Mouse (Mus musculus) bone marrow macrophage, adult 2 months (primary cell): ENCODE data around the gene Xrra1.

Experiments
- CTCF ChIP-seq: IDR thresholded peaks from 2 replicates; pipeline ENCODE4 v1.5.1; 2012; ENCODE audit warnings: low read depth, mild to moderate bottlenecking, low read length, moderate library complexity
- POLR2A ChIP-seq: IDR thresholded peaks from 2 replicates; pipeline ENCODE4 v1.6.1; 2012; ENCODE audit warnings: mild to moderate bottlenecking, low read depth, low read length, borderline replicate concordance

DNA sequence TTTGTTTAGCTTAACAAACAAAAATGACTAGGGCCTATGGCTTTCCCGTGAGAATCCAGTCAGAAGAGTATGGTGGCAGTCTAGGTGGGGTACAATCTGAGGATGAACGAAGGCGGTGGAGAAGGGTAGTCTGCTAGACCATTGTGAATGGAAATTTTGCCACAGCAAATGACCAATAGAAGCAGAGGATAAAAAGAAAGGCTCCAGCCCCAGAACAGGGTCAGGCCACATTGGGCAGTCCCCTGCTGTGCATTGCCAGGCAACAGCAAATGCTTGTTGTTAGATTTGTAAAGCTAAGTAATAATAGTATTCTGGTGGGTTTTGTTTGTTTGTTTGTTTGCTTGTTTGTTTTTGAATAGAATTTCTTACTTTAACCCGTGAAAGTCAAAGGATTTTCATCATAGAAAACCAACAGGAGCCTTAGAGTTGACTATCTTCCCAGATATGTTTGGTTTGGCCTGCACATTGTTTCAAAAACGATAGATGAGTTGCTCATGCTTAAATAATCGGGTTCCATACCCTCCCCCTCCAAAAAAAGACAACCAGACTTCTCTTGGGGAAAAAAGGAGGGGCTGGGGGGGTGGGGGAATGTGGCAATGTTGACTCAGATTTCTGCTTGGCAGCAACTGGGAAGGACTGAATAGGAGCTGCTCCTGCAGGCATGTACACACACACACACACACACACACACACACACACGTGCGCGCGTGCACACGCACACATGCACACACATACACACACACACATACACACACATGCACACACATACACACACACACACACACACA, 5.5 kb downstream of the Xrra1 start:
- TF ChIP-seq POLR2A (no peak), CTCF (no peak)
